Mouse (Mus musculus) hindbrain, embryonic 14.5 days (tissue): ENCODE results near the gene Gas1. TPM values are rescaled to one million over a fixed set of nuclear protein-coding genes. Genes with fewer than 3 reads are reported as not detected.

Experiments
- ATAC-seq: fragments of 200-750 bp; cut with Nextera tagmentation; 2 replicates; pipeline ENCODE4 v1.8.0; 2017; ENCODE audit warnings: moderate number of reproducible peaks, mild to moderate bottlenecking, moderate TSS enrichment, moderate library complexity; ENCODE audit not compliant: low FRiP score
- DNase-seq: peaks from one replicate; pipeline ENCODE4 v3.0.0-alpha.2; 2015; ENCODE audit warnings: low spot score
- H3K27ac ChIP-seq: fragments of 300-500 bp; sonication (generic); 2 replicates; pipeline ENCODE4 v1.5.1; 2014; ENCODE audit warnings: mild to moderate bottlenecking, moderate library complexity
- H3K27me3 ChIP-seq: fragments of 300-500 bp; sonication (generic); 2 replicates; pipeline ENCODE4 v1.6.1; 2014; ENCODE audit warnings: mild to moderate bottlenecking, low read length, mixed read lengths; ENCODE audit not compliant: control insufficient read depth, insufficient read depth
- H3K36me3 ChIP-seq: fragments of 300-500 bp; sonication (generic); replicated peaks from 2 replicates; pipeline ENCODE4 v1.6.1; 2014; ENCODE audit not compliant: control insufficient read depth, insufficient read depth
- H3K4me1 ChIP-seq: fragments of 300-500 bp; sonication (generic); replicated peaks from 2 replicates; pipeline ENCODE4 v1.6.1; 2014; ENCODE audit warnings: antibody characterized with exemption, low read length, mixed read lengths; ENCODE audit not compliant: control insufficient read depth, insufficient read depth
- H3K4me2 ChIP-seq: fragments of 300-500 bp; sonication (generic); replicated peaks from 2 replicates; pipeline ENCODE4 v1.6.1; 2014; ENCODE audit warnings: mild to moderate bottlenecking, moderate library complexity
- H3K4me3 ChIP-seq: fragments of 300-500 bp; sonication (generic); replicated peaks from 2 replicates; pipeline ENCODE4 v1.5.1; 2014; ENCODE audit warnings: mild to moderate bottlenecking, low read length
- H3K9ac ChIP-seq: fragments of 300-500 bp; sonication (generic); 2 replicates; pipeline ENCODE4 v1.6.1; 2014
- H3K9me3 ChIP-seq: fragments of 300-500 bp; sonication (generic); 2 replicates; pipeline ENCODE4 v1.6.1; 2016; ENCODE audit warnings: low read length; ENCODE audit not compliant: control insufficient read depth
- WGBS: fragments of 180-500 bp; shearing (Covaris S2); extraction: QIAGEN DNeasy Blood & Tissue Kit; methylation state at CpG from one replicate; pipeline ENCODE4 v1.1.7; 2014; 5-methylcytosine and 5-hydroxymethylcytosine counted together
- polyA plus RNA-seq: library from polyadenylated mRNA; unstranded; fragments of >200 nt; fragmentation: Nextera tagmentation; extraction: Ambion mirVana; gene quantifications from 2 replicates; pipeline ENCODE4 v1.2.1, GENCODE M21; 2014

Gas1 gene
- polyA plus RNA-seq: 19.3 and 26.0 TPM in 2 replicates

GRCm38 (mm10) chr13:60177106-60177796, at the start of gene Gas1:
Gene Gas1 (minus strand): TSS chr13:60177365.
- Histone ChIP-seq H3K4me3 (peak within 1 kb of the TSS; percentile 80), H3K27me3 (no peaks in the 10 kb centered on the region), H3K9me3 (no peaks in the 10 kb centered on the region), H3K4me2 (peak within 1 kb of the TSS; percentile 94), H3K9ac (peak within 1 kb of the TSS; percentile 89), H3K36me3 (no peaks in the 10 kb centered on the region), H3K4me1 (peaks cover 19% of the 10 kb centered on the region), H3K27ac (peak within 1 kb of the TSS; percentile 93)
- peak; percentile 84 for DNase-seq
- under 1% methylated on average over 51 of the region's 59 CpGs for WGBS
- peak; percentile 89 for ATAC-seq

GRCm38 (mm10) chr13:60226251-60226836, 49.2 kb upstream of the Gas1 start:
- 0 out of 2 replicates have a peak, but pooled peaks cover 8% of the 10 kb centered on the region for H3K4me1 ChIP-seq
- no peak overlapping the region for H3K4me2 ChIP-seq
- 0 out of 2 replicates have a peak overlapping the region, but pooled peaks have one; percentile 11 for H3K27ac ChIP-seq
- H3K27me3 ChIP-seq: no peaks in the 10 kb centered on the region
- peak; percentile 31; the same call in 1 of the 2 replicates for ATAC-seq
- DNase-seq: no peak
- WGBS: 24% methylated on average over 9 of the region's 9 CpGs
- H3K9ac ChIP-seq: no peak overlapping the region
- H3K36me3 ChIP-seq: no peaks in the 10 kb centered on the region
- H3K4me3 ChIP-seq: no peak overlapping the region
- no peaks in the 10 kb centered on the region for H3K9me3 ChIP-seq

GRCm38 (mm10) chr13:60225736-60226135, 48.6 kb upstream of the Gas1 start:
- WGBS: 61% methylated on average over 1 of the region's 1 CpGs
- H3K4me2 ChIP-seq: no peak overlapping the region
- DNase-seq: no peak

GRCm38 (mm10) chr13:60225276-60225675, 48.1 kb upstream of the Gas1 start:
- no peak overlapping the region for H3K4me3 ChIP-seq
- no peak for ATAC-seq
- 88% methylated on average over 5 of the region's 5 CpGs for WGBS

More at GRCm38 (mm10) chr13:60225736-60226135, 48.6 kb upstream of the Gas1 start:
- Histone ChIP-seq H3K4me1 (0 out of 2 replicates have a peak, but pooled peaks cover 8% of the 10 kb centered on the region), H3K9me3 (no peaks in the 10 kb centered on the region), H3K27ac (0 out of 2 replicates have a peak overlapping the region, but pooled peaks have one; percentile 11), H3K36me3 (no peaks in the 10 kb centered on the region), H3K4me3 (no peak overlapping the region), H3K27me3 (no peaks in the 10 kb centered on the region), H3K9ac (no peak overlapping the region)
- ATAC-seq: no peak

GRCm38 (mm10) chr13:60223797-60224196, 46.6 kb upstream of the Gas1 start:
- Histone ChIP-seq H3K4me3 (no peak overlapping the region), H3K4me2 (no peak overlapping the region), H3K36me3 (no peaks in the 10 kb centered on the region), H3K9me3 (no peaks in the 10 kb centered on the region), H3K27ac (no peak overlapping the region), H3K9ac (no peak overlapping the region), H3K4me1 (0 out of 2 replicates have a peak, but pooled peaks cover 8% of the 10 kb centered on the region), H3K27me3 (no peaks in the 10 kb centered on the region)
- 61% methylated on average over 2 of the region's 2 CpGs for WGBS
- DNase-seq (no peak), ATAC-seq (no peak)

More at GRCm38 (mm10) chr13:60225276-60225675, 48.1 kb upstream of the Gas1 start:
- no peaks in the 10 kb centered on the region for H3K36me3 ChIP-seq
- H3K27me3 ChIP-seq: no peaks in the 10 kb centered on the region
- H3K9ac ChIP-seq: no peak overlapping the region
- H3K4me2 ChIP-seq: no peak overlapping the region
- no peak for DNase-seq
- no peaks in the 10 kb centered on the region for H3K9me3 ChIP-seq
- no peak overlapping the region for H3K27ac ChIP-seq
- 0 out of 2 replicates have a peak, but pooled peaks cover 8% of the 10 kb centered on the region for H3K4me1 ChIP-seq

GRCm38 (mm10) chr13:60222336-60222735, 45.2 kb upstream of the Gas1 start:
- Histone ChIP-seq H3K9me3 (no peaks in the 10 kb centered on the region), H3K4me3 (no peak overlapping the region), H3K4me1 (0 out of 2 replicates have a peak, but pooled peaks cover 8% of the 10 kb centered on the region), H3K27me3 (no peaks in the 10 kb centered on the region), H3K36me3 (no peaks in the 10 kb centered on the region), H3K27ac (no peak overlapping the region), H3K9ac (no peak overlapping the region), H3K4me2 (no peak overlapping the region)
- WGBS: 92% methylated on average over 11 of the region's 11 CpGs
- ATAC-seq: no peak
- DNase-seq: no peak

- Histone ChIP-seq H3K9ac (no peak overlapping the region), H3K27ac (no peak overlapping the region), H3K27me3 (no peaks in the 10 kb centered on the region), H3K4me1 (no peaks in the 10 kb centered on the region), H3K36me3 (no peaks in the 10 kb centered on the region), H3K4me2 (no peak overlapping the region), H3K9me3 (no peaks in the 10 kb centered on the region), H3K4me3 (no peak overlapping the region)
- DNase-seq: no peak
- WGBS: 92% methylated on average over 7 of the region's 7 CpGs
- no peak for ATAC-seq
Observed at GRCm38 (mm10) chr13:60213896-60214295, 36.7 kb upstream of the Gas1 start.

GRCm38 (mm10) chr13:60207135-60207601, 30.0 kb upstream of the Gas1 start:
- DNase-seq (no peak), ATAC-seq (no peak)
- H3K27me3 ChIP-seq: no peaks in the 10 kb centered on the region
- no peak overlapping the region for H3K4me3 ChIP-seq
- no peaks in the 10 kb centered on the region for H3K36me3 ChIP-seq
- no peak overlapping the region for H3K27ac ChIP-seq
- H3K9ac ChIP-seq: no peak overlapping the region
- H3K4me1 ChIP-seq: no peaks in the 10 kb centered on the region
- WGBS: 86% methylated on average over 6 of the region's 6 CpGs
- H3K4me2 ChIP-seq: no peak overlapping the region
- H3K9me3 ChIP-seq: no peaks in the 10 kb centered on the region

GRCm38 (mm10) chr13:60204746-60205145, 27.6 kb upstream of the Gas1 start:
- Histone ChIP-seq H3K36me3 (no peaks in the 10 kb centered on the region), H3K4me2 (no peak overlapping the region), H3K9ac (no peak overlapping the region), H3K27me3 (no peaks in the 10 kb centered on the region), H3K4me3 (no peak overlapping the region), H3K27ac (no peak overlapping the region), H3K4me1 (no peaks in the 10 kb centered on the region), H3K9me3 (no peaks in the 10 kb centered on the region)
- no peak for DNase-seq
- ATAC-seq: no peak
- 79% methylated on average over 6 of the region's 6 CpGs for WGBS
